Mouse (Mus musculus) midbrain, embryonic 16.5 days (tissue): ENCODE measurements at regions not wholly inside any gene's neighbourhood (a gene's known extent, or its start where the extent isn't known, plus 50 kb on each side); places are given as distances from the start of the nearest gene placed in this dataset.
A peak's percentile ranks its signal among the peaks of the same experiment; 100 is the strongest.

Experiments
- ATAC-seq: fragments of 200-750 bp; cut with Nextera tagmentation; 2 replicates; pipeline ENCODE4 v1.8.0; 2017; ENCODE audit warnings: moderate TSS enrichment
- H3K27ac ChIP-seq: fragments of 300-500 bp; sonication (generic); 2 replicates; pipeline ENCODE4 v1.5.1; 2014; ENCODE audit warnings: mild to moderate bottlenecking, low read length, mixed read lengths
- H3K27me3 ChIP-seq: fragments of 300-500 bp; sonication (generic); 2 replicates; pipeline ENCODE4 v1.6.1; 2014; ENCODE audit warnings: low read depth, low read length, mixed read lengths; ENCODE audit not compliant: control insufficient read depth, insufficient read depth
- H3K36me3 ChIP-seq: fragments of 300-500 bp; sonication (generic); 2 replicates; pipeline ENCODE4 v1.6.1; 2014; ENCODE audit warnings: mild to moderate bottlenecking, low read length, moderate library complexity, mixed read lengths; ENCODE audit not compliant: control insufficient read depth, insufficient read depth
- H3K4me1 ChIP-seq: fragments of 300-500 bp; sonication (generic); 2 replicates; pipeline ENCODE4 v1.6.1; 2014; ENCODE audit warnings: mild to moderate bottlenecking, low read length, mixed read lengths; ENCODE audit not compliant: control insufficient read depth, insufficient read depth
- H3K4me2 ChIP-seq: fragments of 300-500 bp; sonication (generic); 2 replicates; pipeline ENCODE4 v1.6.1; 2014; ENCODE audit warnings: mild to moderate bottlenecking, low read length, mixed read lengths
- H3K4me3 ChIP-seq: fragments of 300-500 bp; sonication (generic); 2 replicates; pipeline ENCODE4 v1.5.1; 2014; ENCODE audit warnings: low read depth, mild to moderate bottlenecking, low read length, moderate library complexity, mixed read lengths
- H3K9ac ChIP-seq: fragments of 300-500 bp; sonication (generic); 2 replicates; pipeline ENCODE4 v1.6.1; 2014; ENCODE audit warnings: low read depth, low read length, mixed read lengths
- H3K9me3 ChIP-seq: fragments of 300-500 bp; sonication (generic); replicated peaks from 2 replicates; pipeline ENCODE4 v1.6.1; 2014; ENCODE audit warnings: mild to moderate bottlenecking, low read length, mixed read lengths; ENCODE audit not compliant: control insufficient read depth, poor library complexity, severe bottlenecking
- WGBS: fragments of 180-500 bp; shearing (Covaris S2); extraction: QIAGEN DNeasy Blood & Tissue Kit; methylation state at CpG from one replicate; pipeline ENCODE4 v1.1.7; 2014; 5-methylcytosine and 5-hydroxymethylcytosine counted together

DNA sequence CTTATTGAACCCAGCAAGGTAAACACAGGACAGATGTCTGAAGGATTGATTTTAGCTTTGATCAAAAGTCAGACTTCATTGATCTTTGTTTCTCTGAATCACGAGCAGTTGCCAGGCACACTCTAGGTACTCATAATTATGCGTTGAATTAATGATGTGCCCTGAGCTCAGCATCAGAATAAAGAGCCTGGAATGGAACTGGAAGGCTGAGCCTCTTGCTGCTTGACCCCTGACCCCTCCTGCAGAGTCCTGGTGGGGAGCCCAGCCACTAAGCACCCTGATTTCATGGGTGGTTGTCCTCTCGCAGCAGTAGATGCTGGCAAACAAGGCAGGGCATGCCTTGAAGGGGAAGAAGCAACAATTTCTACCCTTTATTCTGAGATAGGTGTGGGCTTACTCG is 64.9 kb upstream of the Noct start:
- Histone ChIP-seq H3K9me3 (no peaks in the 10 kb centered on the region), H3K9ac (no peak overlapping the region), H3K4me3 (no peak overlapping the region), H3K4me2 (no peak overlapping the region), H3K27me3 (no peaks in the 10 kb centered on the region), H3K36me3 (no peaks in the 10 kb centered on the region), H3K27ac (no peak overlapping the region), H3K4me1 (peaks cover 12% of the 10 kb centered on the region; the same call in 1 of the 2 replicates)
- ATAC-seq = no peak; the same call in 1 of the 2 replicates
- WGBS = 25% methylated on average over 4 of the region's 4 CpGs

DNA sequence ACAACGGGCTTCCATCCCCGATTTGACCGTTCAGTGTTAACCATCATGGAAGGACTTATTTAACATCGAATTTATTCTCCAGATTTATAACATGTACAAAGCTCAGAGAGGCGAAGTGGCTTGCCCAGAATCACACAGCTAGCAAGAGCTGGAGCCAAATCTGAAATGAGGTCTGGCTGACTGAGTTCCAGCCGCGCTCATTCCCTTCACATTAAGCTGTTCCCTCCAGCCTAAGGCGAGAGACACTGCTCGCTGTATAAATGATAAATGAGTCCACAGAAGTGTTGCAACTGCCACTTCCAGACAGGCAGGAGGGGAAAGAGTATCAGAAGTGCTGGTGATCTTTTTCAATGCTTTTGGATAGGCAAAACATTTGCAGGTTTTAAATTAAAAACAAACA is 64.4 kb upstream of the Noct start:
- Histone ChIP-seq H3K9me3 (no peaks in the 10 kb centered on the region), H3K4me3 (no peak overlapping the region), H3K27me3 (no peaks in the 10 kb centered on the region), H3K27ac (no peak overlapping the region), H3K4me2 (no peak overlapping the region), H3K9ac (no peak overlapping the region), H3K4me1 (peaks cover 12% of the 10 kb centered on the region; the same call in 1 of the 2 replicates), H3K36me3 (no peaks in the 10 kb centered on the region)
- WGBS = 44% methylated on average over 9 of the region's 9 CpGs
- no peak for ATAC-seq

DNA sequence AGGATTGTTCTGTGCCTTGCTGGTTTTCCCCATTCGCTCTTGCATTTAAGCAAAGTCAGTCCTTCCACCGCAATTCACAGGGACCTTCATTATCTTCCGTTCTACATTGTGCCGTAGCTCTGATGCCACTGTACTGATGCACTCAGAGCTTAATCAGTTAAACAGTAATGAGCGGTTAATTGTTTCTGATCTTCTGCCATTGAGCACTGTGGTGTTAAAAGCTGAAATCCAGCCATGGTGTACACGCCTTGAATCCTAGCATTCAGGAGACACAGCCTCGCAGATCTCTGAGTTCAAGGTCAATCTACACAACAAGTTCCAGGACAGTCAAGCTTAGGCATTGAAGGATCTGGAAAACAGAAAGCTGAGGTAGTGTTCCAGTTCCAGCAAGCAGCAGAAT is 63.6 kb upstream of the Noct start:
- H3K4me3 ChIP-seq = no peak overlapping the region
- no peaks in the 10 kb centered on the region for H3K27me3 ChIP-seq
- no peak overlapping the region for H3K9ac ChIP-seq
- H3K27ac ChIP-seq = no peak overlapping the region
- no peak for ATAC-seq
- WGBS = 77% methylated on average over 7 of the region's 7 CpGs
- H3K9me3 ChIP-seq = no peaks in the 10 kb centered on the region
- H3K36me3 ChIP-seq = no peaks in the 10 kb centered on the region
- peaks cover 12% of the 10 kb centered on the region; the same call in 1 of the 2 replicates for H3K4me1 ChIP-seq
- no peak overlapping the region for H3K4me2 ChIP-seq

DNA sequence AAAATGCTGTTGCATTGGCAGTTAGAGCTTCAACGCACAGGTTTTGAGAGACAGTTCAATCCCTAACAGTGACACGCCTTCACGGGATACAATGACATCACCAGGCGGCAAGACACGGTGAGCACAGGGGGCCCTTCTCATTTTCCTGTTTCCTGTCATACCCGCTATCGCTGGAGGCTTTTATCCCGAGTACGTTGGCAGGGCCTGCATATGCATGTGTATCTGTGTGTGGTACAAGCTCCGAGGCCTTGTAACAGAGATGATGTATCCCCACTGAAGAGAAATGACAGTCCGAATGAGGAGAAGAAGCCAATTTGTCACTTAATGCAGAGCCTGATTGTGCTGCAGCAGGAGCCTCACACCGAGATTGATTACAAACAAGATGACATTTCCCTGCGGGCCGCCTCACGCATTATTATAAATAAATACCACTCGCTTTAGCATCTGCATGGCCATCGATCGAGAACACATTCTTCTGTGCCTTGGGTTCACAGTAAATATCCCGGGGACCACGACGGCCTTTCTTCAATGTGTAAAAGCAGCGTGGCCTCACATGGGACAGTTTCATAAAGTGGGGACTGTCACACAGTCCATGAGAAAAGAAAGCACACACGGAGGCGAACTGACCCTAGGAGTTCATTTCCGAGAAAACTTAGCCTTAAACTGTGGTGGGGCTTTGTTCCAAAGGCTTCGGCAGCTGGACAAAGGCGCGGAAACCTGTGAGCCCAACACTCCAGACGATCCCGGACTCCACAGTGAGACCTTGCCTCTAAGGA is 54.9 kb upstream of the Noct start:
- Histone ChIP-seq H3K9ac (no peak overlapping the region), H3K4me2 (no peak overlapping the region), H3K27me3 (no peaks in the 10 kb centered on the region), H3K4me3 (no peak overlapping the region), H3K4me1 (peaks cover 9% of the 10 kb centered on the region; the same call in 1 of the 2 replicates), H3K36me3 (no peaks in the 10 kb centered on the region), H3K9me3 (no peaks in the 10 kb centered on the region), H3K27ac (no peak overlapping the region)
- 64% methylated on average over 30 of the region's 30 CpGs for WGBS
- peak; percentile 54 for ATAC-seq

DNA sequence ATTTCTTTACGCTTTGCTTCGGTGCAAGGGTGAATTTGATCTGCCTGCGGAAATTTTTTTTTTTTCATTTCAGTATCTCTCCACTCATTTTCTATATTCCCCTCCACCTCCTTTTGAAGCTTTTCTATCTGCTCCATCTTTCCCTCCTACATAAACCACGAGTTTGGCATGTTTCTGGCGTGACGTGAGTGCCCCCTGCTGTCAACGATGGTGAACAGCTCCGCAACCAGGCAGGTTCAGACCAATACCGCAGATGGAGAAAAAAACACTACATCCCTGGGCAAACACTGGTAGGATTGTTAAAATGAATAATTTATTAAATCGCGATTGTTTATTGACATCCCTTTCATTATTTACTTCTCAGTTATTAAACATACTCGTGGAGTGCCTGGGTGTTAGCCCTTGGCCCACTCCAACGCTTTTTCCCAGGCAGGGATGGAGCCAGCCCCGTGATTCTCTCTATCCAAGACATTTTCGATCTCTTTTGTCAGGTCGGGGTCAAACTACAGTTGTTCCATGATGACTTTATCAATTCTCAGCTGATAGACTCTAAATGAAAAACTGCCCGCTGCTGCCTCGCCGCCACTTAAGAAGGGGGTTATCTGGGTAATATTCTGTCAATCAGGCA is 53.9 kb upstream of the Noct start:
- ATAC-seq = peak; percentile 88
- Histone ChIP-seq H3K4me3 (no peak overlapping the region), H3K27me3 (no peaks in the 10 kb centered on the region), H3K4me1 (peaks cover 9% of the 10 kb centered on the region; the same call in 1 of the 2 replicates), H3K9me3 (no peaks in the 10 kb centered on the region), H3K9ac (no peak overlapping the region), H3K27ac (no peak overlapping the region), H3K4me2 (peak overlapping the region; percentile 25), H3K36me3 (no peaks in the 10 kb centered on the region)
- 17% methylated on average over 19 of the region's 19 CpGs for WGBS
